Mouse (Mus musculus): ENCODE data around the gene Serpine3. TPM values are rescaled to one million over a fixed set of nuclear protein-coding genes. Genes with fewer than 3 reads are reported as not detected.

Serpine3 gene
- polyA plus RNA-seq, 1 experiment: not detected

DNA sequence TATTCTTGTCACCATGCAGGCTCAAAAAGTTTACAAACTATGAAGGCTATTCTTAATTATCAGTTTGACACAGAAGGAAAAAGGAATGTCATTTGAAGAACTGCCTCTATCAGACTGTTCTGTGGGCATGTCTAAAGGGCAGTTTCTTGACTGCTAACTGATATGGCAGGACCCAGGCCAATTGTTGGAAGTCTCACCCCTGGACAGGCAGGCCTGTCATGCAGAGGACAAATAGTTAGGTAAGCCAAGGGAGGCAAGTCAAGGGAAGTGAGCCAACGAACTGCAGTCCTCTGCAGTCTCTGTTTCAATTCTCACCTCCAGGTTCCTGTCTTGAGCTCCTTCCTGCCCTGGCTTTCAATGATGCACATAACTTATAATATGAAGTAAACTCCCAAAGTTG lies 68.4 kb downstream of the Serpine3 start:
- no peak for TF ChIP-seq CTCF (IDR thresholded peaks at IDR 0.05; ENCODE audit: low read depth, low read length)
- no peak for TF ChIP-seq POLR2A (IDR thresholded peaks at IDR 0.05; ENCODE audit: borderline replicate concordance, low read depth, low read length)
- H3K27ac ChIP-seq (ENCODE audit: insufficient read depth, low read depth, low read length): no peak overlapping the region
- H3K4me3 ChIP-seq (ENCODE audit: insufficient read depth, low read length): no peak overlapping the region
- H3K4me1 ChIP-seq (ENCODE audit: control insufficient read depth, insufficient read depth, low read length): 0 out of 2 replicates have a peak, but pooled peaks cover 2% of the 10 kb centered on the region

DNA sequence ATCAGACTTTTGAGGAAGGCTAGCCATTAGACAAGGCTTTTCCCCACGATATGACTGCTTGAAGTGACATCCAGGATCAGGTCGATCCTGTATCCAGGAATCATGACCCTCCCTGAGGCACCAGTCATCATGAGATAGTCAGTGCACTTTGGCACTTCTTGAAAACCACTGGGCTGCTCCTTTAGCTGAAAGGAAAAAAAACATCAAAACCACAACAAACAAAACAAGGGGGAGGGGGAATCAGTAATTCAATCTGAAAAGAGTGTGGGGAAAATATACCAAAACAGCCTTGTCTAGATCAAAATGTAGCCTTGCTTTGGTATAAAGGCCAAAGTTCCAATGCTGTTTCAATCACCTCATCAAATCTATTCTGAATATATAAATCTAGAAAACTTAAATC lies 70.2 kb downstream of the Serpine3 start:
- no peak overlapping the region for H3K27ac ChIP-seq (ENCODE audit: insufficient read depth, low read depth, low read length)
- no peak for TF ChIP-seq POLR2A (IDR thresholded peaks at IDR 0.05; ENCODE audit: borderline replicate concordance, low read depth, low read length)
- no peak for TF ChIP-seq CTCF (IDR thresholded peaks at IDR 0.05; ENCODE audit: low read depth, low read length)
- no peak overlapping the region for H3K4me3 ChIP-seq (ENCODE audit: insufficient read depth, low read length)
- peaks cover 6% of the 10 kb centered on the region; the same call in 1 of the 2 replicates for H3K4me1 ChIP-seq (ENCODE audit: control insufficient read depth, insufficient read depth, low read length)

DNA sequence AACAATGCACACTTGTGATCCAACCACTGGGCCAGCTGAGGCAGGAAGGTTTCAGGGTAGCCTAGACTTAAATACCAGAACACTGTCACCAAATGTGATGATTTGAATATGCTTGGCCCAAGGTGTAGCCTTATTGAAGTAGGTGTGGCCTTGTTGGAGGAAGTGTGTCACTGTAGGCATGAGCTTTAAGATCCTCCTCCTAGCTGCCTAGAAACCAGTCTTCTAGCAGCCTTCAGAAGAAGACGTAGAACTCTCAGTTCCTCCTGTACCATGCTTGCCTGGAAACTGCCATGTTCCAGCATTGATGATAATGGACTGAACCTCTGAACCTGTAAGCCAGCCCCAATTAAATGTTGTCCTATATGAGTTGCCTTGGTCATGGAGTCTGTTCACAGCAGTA lies 72.2 kb downstream of the Serpine3 start:
- Histone ChIP-seq H3K27ac (ENCODE audit: insufficient read depth, low read depth, low read length) (no peak overlapping the region), H3K4me3 (ENCODE audit: insufficient read depth, low read length) (no peak overlapping the region), H3K4me1 (ENCODE audit: control insufficient read depth, insufficient read depth, low read length) (peaks cover 9% of the 10 kb centered on the region)
- TF ChIP-seq CTCF (IDR thresholded peaks at IDR 0.05; ENCODE audit: low read depth, low read length) (no peak), POLR2A (IDR thresholded peaks at IDR 0.05; ENCODE audit: borderline replicate concordance, low read depth, low read length) (no peak)

Other genes with a start within 250 kb of the Serpine3 start
- not detected in 2 replicates for gene Gucy1b2, start 207.4 kb upstream of the Serpine3 start, polyA plus RNA-seq (2012; ENCODE audit: insufficient read depth, insufficient read length, missing spikeins)
- not detected in 2 replicates for gene Fam124a, start 107.9 kb upstream of the Serpine3 start, polyA plus RNA-seq (2012; ENCODE audit: insufficient read depth, insufficient read length, missing spikeins)
- gene Gm4131, start 96.7 kb upstream of the Serpine3 start, polyA plus RNA-seq (2012; ENCODE audit: insufficient read depth, insufficient read length, missing spikeins): not detected in 2 replicates
- gene Ints6, start 97.5 kb downstream of the Serpine3 start, polyA plus RNA-seq (2012; ENCODE audit: insufficient read depth, insufficient read length, missing spikeins): 20.1 and 26.7 TPM in 2 replicates
- gene Wdfy2, start 174.0 kb downstream of the Serpine3 start, polyA plus RNA-seq (2012; ENCODE audit: insufficient read depth, insufficient read length, missing spikeins): 80.6 and 83.5 TPM in 2 replicates